In the genomic region with DNA sequence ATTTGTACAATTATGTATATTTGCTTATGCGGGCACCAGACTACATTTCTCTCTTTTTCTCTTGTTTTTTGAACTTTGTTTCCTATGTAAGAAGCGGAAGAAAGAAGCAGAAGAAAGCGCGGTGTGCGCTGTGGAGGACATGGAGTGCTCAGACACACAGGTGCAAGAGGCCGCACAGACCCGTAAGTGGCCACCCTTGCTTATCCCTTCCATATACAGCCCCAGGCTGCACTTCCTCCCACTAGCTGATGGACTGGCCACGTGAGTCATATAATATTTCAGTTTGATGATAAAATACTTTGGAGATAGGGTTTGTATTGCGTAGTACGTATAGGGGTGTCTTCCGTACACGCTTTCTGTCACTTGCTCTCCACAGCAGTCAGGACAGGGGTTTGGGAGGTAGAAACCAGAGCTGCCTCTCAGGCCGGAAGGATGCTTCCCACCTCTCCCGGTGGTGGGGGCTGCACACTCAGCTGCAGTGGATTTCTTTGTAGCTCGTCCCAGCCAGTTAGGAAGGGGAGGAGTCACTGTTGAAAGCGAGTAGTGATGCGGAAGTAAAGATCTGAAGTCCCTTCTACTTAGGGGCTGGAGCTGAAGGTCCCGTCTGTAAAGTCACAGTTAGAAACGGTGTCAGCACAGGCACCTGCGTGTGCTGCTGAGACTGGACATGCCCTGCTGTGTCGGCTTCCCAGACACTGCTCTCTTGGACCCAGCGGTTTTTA, we compare ENCODE assay signal across 16 mouse cellular contexts.
A peak's percentile ranks its signal among the peaks of the same experiment; 100 is the strongest.
DNase-seq lines count a peak whose midpoint lies in the region; ATAC-seq lines count a peak whose summit lies in the region.
"Had no signal": no experiment of that assay in that cellular context is flagged by ENCODE, and none has a peak within 500 bp of the region (broad histone marks: within the 10 kb centered on the region; RNA-seq: fewer than 3 reads in every experiment).

No protein-coding gene starts in this region.

- H3K9ac ChIP-seq in embryonic facial prominence, embryonic 14.5 days (ENCODE audit: low read depth, low read length) = no peak overlapping the region
- no peak overlapping the region for H3K9ac ChIP-seq in hindbrain, embryonic 12.5 days
- H3K9ac ChIP-seq in neural tube, embryonic 14.5 days (replicated peaks; ENCODE audit: low read depth, low read length) = no peak overlapping the region
- no peak overlapping the region for H3K9ac ChIP-seq in liver, embryonic 12.5 days
- H3K9ac ChIP-seq: limb, embryonic 15.5 days; lung, embryonic 14.5 days; stomach, embryonic 15.5 days had no signal

- no peaks in the 10 kb centered on the region for H3K4me1 ChIP-seq in embryonic facial prominence, embryonic 14.5 days (ENCODE audit: control insufficient read depth, insufficient read depth, low read length)
- H3K4me1 ChIP-seq in hindbrain, embryonic 12.5 days = peaks cover 22% of the 10 kb centered on the region
- H3K4me1 ChIP-seq in neural tube, embryonic 14.5 days (ENCODE audit: control insufficient read depth, insufficient read depth, low read length) = peaks cover 20% of the 10 kb centered on the region
- H3K4me1 ChIP-seq in liver, embryonic 12.5 days = no peaks in the 10 kb centered on the region
- H3K4me1 ChIP-seq: stomach, embryonic 15.5 days had no signal

- no peak overlapping the region for H3K4me2 ChIP-seq in embryonic facial prominence, embryonic 14.5 days (ENCODE audit: low read depth, low read length)
- H3K4me2 ChIP-seq in hindbrain, embryonic 12.5 days (replicated peaks) = no peak overlapping the region
- peak overlapping the region; percentile 16; the same call in 1 of the 2 replicates for H3K4me2 ChIP-seq in neural tube, embryonic 14.5 days (ENCODE audit: low read depth, low read length)
- H3K4me2 ChIP-seq in liver, embryonic 12.5 days = no peak overlapping the region
- H3K4me2 ChIP-seq: limb, embryonic 15.5 days; lung, embryonic 14.5 days; stomach, embryonic 15.5 days had no signal

- ATAC-seq in embryonic facial prominence, embryonic 14.5 days (ENCODE audit: low read depth) = peak; percentile 41; the same call in 1 of the 2 replicates
- peak; percentile 54; the same call in 1 of the 2 replicates for ATAC-seq in hindbrain, embryonic 12.5 days (ENCODE audit: low FRiP score)
- no peak for ATAC-seq in neural tube, embryonic 14.5 days (ENCODE audit: low read depth)
- no peak for ATAC-seq in liver, embryonic 12.5 days

- 70% methylated on average over 22 of the region's 22 CpGs for WGBS in embryonic facial prominence, embryonic 14.5 days
- 64% methylated on average over 22 of the region's 22 CpGs for WGBS in hindbrain, embryonic 12.5 days
- 51% methylated on average over 22 of the region's 22 CpGs for WGBS in neural tube, embryonic 14.5 days
- 88% methylated on average over 22 of the region's 22 CpGs for WGBS in liver, embryonic 12.5 days (ENCODE audit: insufficient replicate concordance)

- no peaks in the 10 kb centered on the region for H3K27me3 ChIP-seq in embryonic facial prominence, embryonic 14.5 days (replicated peaks; ENCODE audit: control insufficient read depth, insufficient read depth, low read length)
- H3K27me3 ChIP-seq in hindbrain, embryonic 12.5 days = no peaks in the 10 kb centered on the region
- no peaks in the 10 kb centered on the region for H3K27me3 ChIP-seq in neural tube, embryonic 14.5 days (ENCODE audit: control insufficient read depth, insufficient read depth, low read length)
- H3K27me3 ChIP-seq in liver, embryonic 12.5 days (replicated peaks) = no peaks in the 10 kb centered on the region
- H3K27me3 ChIP-seq: CH12.LX; limb, embryonic 15.5 days; stomach, embryonic 15.5 days had no signal

- H3K4me3 ChIP-seq in embryonic facial prominence, embryonic 14.5 days (ENCODE audit: low read depth, low read length) = no peak overlapping the region
- no peak overlapping the region for H3K4me3 ChIP-seq in hindbrain, embryonic 12.5 days
- no peak overlapping the region for H3K4me3 ChIP-seq in neural tube, embryonic 14.5 days (ENCODE audit: low read depth, low read length)
- no peak overlapping the region for H3K4me3 ChIP-seq in liver, embryonic 12.5 days
- H3K4me3 ChIP-seq: gastrocnemius, adult 2 months; limb, embryonic 15.5 days; stomach, embryonic 15.5 days had no signal

- H3K36me3 ChIP-seq in embryonic facial prominence, embryonic 14.5 days (ENCODE audit: control insufficient read depth, insufficient read depth, low read length) = peaks cover 20% of the 10 kb centered on the region
- no peaks in the 10 kb centered on the region; the same call in 1 of the 2 replicates for H3K36me3 ChIP-seq in hindbrain, embryonic 12.5 days
- no peaks in the 10 kb centered on the region for H3K36me3 ChIP-seq in neural tube, embryonic 14.5 days (ENCODE audit: control insufficient read depth, insufficient read depth, low read length)
- peaks cover 97% of the 10 kb centered on the region for H3K36me3 ChIP-seq in liver, embryonic 12.5 days

- H3K9me3 ChIP-seq in embryonic facial prominence, embryonic 14.5 days (ENCODE audit: control insufficient read depth, low read length) = no peaks in the 10 kb centered on the region
- no peaks in the 10 kb centered on the region for H3K9me3 ChIP-seq in hindbrain, embryonic 12.5 days (replicated peaks)
- no peaks in the 10 kb centered on the region for H3K9me3 ChIP-seq in neural tube, embryonic 14.5 days (ENCODE audit: control insufficient read depth, low read length)
- no peaks in the 10 kb centered on the region for H3K9me3 ChIP-seq in liver, embryonic 12.5 days (replicated peaks)
- H3K9me3 ChIP-seq: limb, embryonic 15.5 days; stomach, embryonic 15.5 days had no signal

- no peak overlapping the region for H3K27ac ChIP-seq in embryonic facial prominence, embryonic 14.5 days (replicated peaks; ENCODE audit: low read depth, low read length)
- no peak overlapping the region for H3K27ac ChIP-seq in hindbrain, embryonic 12.5 days
- H3K27ac ChIP-seq in neural tube, embryonic 14.5 days (ENCODE audit: low read depth, low read length) = no peak overlapping the region
- H3K27ac ChIP-seq in liver, embryonic 12.5 days = no peak overlapping the region
- H3K27ac ChIP-seq: gastrocnemius, adult 2 months; limb, embryonic 15.5 days; stomach, embryonic 15.5 days had no signal

- DNase-seq in embryo, embryonic 11 days = peak; percentile 55
- DNase-seq in embryonic facial prominence, embryonic 14.5 days (ENCODE audit: low spot score) = peak; percentile 13
- DNase-seq in left cerebral cortex, postnatal 4 days = no peak
- no peak for DNase-seq in c-Kit-positive CD71-positive TER-119-positive erythroid progenitor cells, embryonic 14.5 days (ENCODE audit: low spot score)
- DNase-seq: cerebellum, adult 9-11 months; gastrocnemius, adult 2 months; kidney, adult 18-20 months; kidney, postnatal 4 days; lung, embryonic 14.5 days; thymus, postnatal 14 days had no signal

- intact Hi-C loops in left cerebral cortex, postnatal 4 days (cut with DNase I) = no loop called here

Comparison
In these comparisons a context has a peak if more than half of its experiments do, and no peak if none do; other contexts are left out.
1. DNase-seq: peak in embryo, embryonic 11 days (single experiment) and embryonic facial prominence, embryonic 14.5 days (single experiment); none in left cerebral cortex, postnatal 4 days (single experiment) and c-Kit-positive CD71-positive TER-119-positive erythroid progenitor cells, embryonic 14.5 days (single experiment).
2. ATAC-seq: peak in embryonic facial prominence, embryonic 14.5 days (single experiment) and hindbrain, embryonic 12.5 days (single experiment); none in neural tube, embryonic 14.5 days (single experiment) and liver, embryonic 12.5 days (single experiment).